Mouse (Mus musculus) hindbrain, embryonic 13.5 days (tissue): Measurements from ENCODE around the gene Rbms1. TPM values are rescaled to one million over a fixed set of nuclear protein-coding genes. Genes with fewer than 3 reads are reported as not detected.
A peak's percentile ranks its signal among the peaks of the same experiment; 100 is the strongest.

ENCODE experiments used
- ATAC-seq: fragments of 200-750 bp; cut with Nextera tagmentation; 2 replicates; pipeline ENCODE4 v1.8.0; 2017; ENCODE audit warnings: moderate TSS enrichment; ENCODE audit not compliant: low FRiP score
- H3K27ac ChIP-seq: fragments of 300-500 bp; sonication (generic); 2 replicates; pipeline ENCODE4 v1.5.1; 2015; ENCODE audit warnings: inconsistent platforms, mild to moderate bottlenecking, moderate library complexity
- H3K27me3 ChIP-seq: fragments of 300-500 bp; sonication (generic); 2 replicates; pipeline ENCODE4 v1.6.1; 2015; ENCODE audit warnings: mild to moderate bottlenecking, inconsistent platforms
- H3K36me3 ChIP-seq: fragments of 300-500 bp; sonication (generic); 2 replicates; pipeline ENCODE4 v1.6.1; 2015; ENCODE audit warnings: mild to moderate bottlenecking, inconsistent platforms
- H3K4me1 ChIP-seq: fragments of 300-500 bp; sonication (generic); replicated peaks from 2 replicates; pipeline ENCODE4 v1.6.1; 2015; ENCODE audit warnings: inconsistent platforms
- H3K4me2 ChIP-seq: fragments of 300-500 bp; sonication (generic); 2 replicates; pipeline ENCODE4 v1.6.1; 2015; ENCODE audit warnings: inconsistent platforms, mild to moderate bottlenecking, moderate library complexity
- H3K4me3 ChIP-seq: fragments of 300-500 bp; sonication (generic); 2 replicates; pipeline ENCODE4 v1.5.1; 2015; ENCODE audit warnings: mild to moderate bottlenecking, inconsistent platforms
- H3K9ac ChIP-seq: fragments of 300-500 bp; sonication (generic); 2 replicates; pipeline ENCODE4 v1.6.1; 2015; ENCODE audit warnings: mild to moderate bottlenecking, inconsistent platforms
- H3K9me3 ChIP-seq: fragments of 300-500 bp; sonication (generic); 2 replicates; pipeline ENCODE4 v1.6.1; 2016; ENCODE audit warnings: inconsistent platforms
- WGBS: fragments of 180-500 bp; shearing (Covaris S2); methylation state at CpG from one replicate; pipeline ENCODE4 v1.1.7; 2015; 5-methylcytosine and 5-hydroxymethylcytosine counted together
- polyA plus RNA-seq: library from polyadenylated mRNA; unstranded; fragments of >200 nt; fragmentation: Nextera tagmentation; extraction: Ambion mirVana; gene quantifications from 2 replicates; pipeline ENCODE4 v1.2.1, GENCODE M21; 2015

Rbms1 gene
- polyA plus RNA-seq, 1 experiment from 2014 or later: 71.4 TPM

GRCm38 (mm10) chr2:60882202-60883042, 80.6 kb downstream of the Rbms1 start:
- peak overlapping the region; percentile 87 for H3K4me2 ChIP-seq
- no peaks in the 10 kb centered on the region; the same call in 1 of the 2 replicates for H3K27me3 ChIP-seq
- H3K9ac ChIP-seq: no peak overlapping the region
- 0 out of 2 replicates have a peak overlapping the region, but pooled peaks have one; percentile 8 for H3K27ac ChIP-seq
- H3K4me1 ChIP-seq: peaks cover 36% of the 10 kb centered on the region
- H3K9me3 ChIP-seq: no peaks in the 10 kb centered on the region
- peak overlapping the region; percentile 91; the same call in 1 of the 2 replicates for H3K4me3 ChIP-seq
- 50% methylated on average over 5 of the region's 5 CpGs for WGBS
- no peak for ATAC-seq
- no peaks in the 10 kb centered on the region for H3K36me3 ChIP-seq

- H3K36me3 ChIP-seq: no peaks in the 10 kb centered on the region
- peak overlapping the region; percentile 90 for H3K27ac ChIP-seq
- H3K4me1 ChIP-seq: peaks cover 42% of the 10 kb centered on the region
- peak overlapping the region; percentile 96 for H3K9ac ChIP-seq
- H3K4me3 ChIP-seq: peak overlapping the region; percentile 91
- peak overlapping the region; percentile 87 for H3K4me2 ChIP-seq
- no peaks in the 10 kb centered on the region; the same call in 1 of the 2 replicates for H3K27me3 ChIP-seq
- H3K9me3 ChIP-seq: no peaks in the 10 kb centered on the region
- ATAC-seq: peak; percentile 14; the same call in 1 of the 2 replicates
- WGBS: under 1% methylated on average over 27 of the region's 27 CpGs
Measured at GRCm38 (mm10) chr2:60881571-60882041, 81.4 kb downstream of the Rbms1 start.

- peak overlapping the region; percentile 96 for H3K9ac ChIP-seq
- H3K4me3 ChIP-seq: peak overlapping the region; percentile 91
- H3K27ac ChIP-seq: peak overlapping the region; percentile 90
- no peaks in the 10 kb centered on the region for H3K9me3 ChIP-seq
- H3K4me2 ChIP-seq: peak overlapping the region; percentile 87
- WGBS: 1% methylated on average over 83 of the region's 104 CpGs
- peaks cover 46% of the 10 kb centered on the region for H3K4me1 ChIP-seq
- ATAC-seq: peak; percentile 88
- H3K36me3 ChIP-seq: no peaks in the 10 kb centered on the region
- no peaks in the 10 kb centered on the region; the same call in 1 of the 2 replicates for H3K27me3 ChIP-seq
Measured at GRCm38 (mm10) chr2:60880789-60881570, 82.0 kb downstream of the Rbms1 start.

- Histone ChIP-seq H3K9ac (peak overlapping the region; percentile 96), H3K4me1 (peaks cover 49% of the 10 kb centered on the region), H3K27ac (peak overlapping the region; percentile 55; the same call in 1 of the 2 replicates), H3K27me3 (no peaks in the 10 kb centered on the region; the same call in 1 of the 2 replicates), H3K9me3 (no peaks in the 10 kb centered on the region), H3K4me3 (peak overlapping the region; percentile 91), H3K36me3 (no peaks in the 10 kb centered on the region), H3K4me2 (peak overlapping the region; percentile 87)
- ATAC-seq: no peak
- 2% methylated on average over 14 of the region's 14 CpGs for WGBS
Measured at GRCm38 (mm10) chr2:60879966-60880788, 82.8 kb downstream of the Rbms1 start.

GRCm38 (mm10) chr2:60879141-60879818, 83.7 kb downstream of the Rbms1 start:
- Histone ChIP-seq H3K9ac (peak overlapping the region; percentile 96), H3K27me3 (no peaks in the 10 kb centered on the region; the same call in 1 of the 2 replicates), H3K4me3 (peak overlapping the region; percentile 91), H3K27ac (peak overlapping the region; percentile 55; the same call in 1 of the 2 replicates), H3K4me2 (peak overlapping the region; percentile 87), H3K4me1 (peaks cover 49% of the 10 kb centered on the region), H3K36me3 (no peaks in the 10 kb centered on the region), H3K9me3 (no peaks in the 10 kb centered on the region)
- 18% methylated on average over 5 of the region's 5 CpGs for WGBS
- ATAC-seq: no peak

- 81% methylated on average over 14 of the region's 14 CpGs for WGBS
- Histone ChIP-seq H3K27me3 (no peaks in the 10 kb centered on the region; the same call in 1 of the 2 replicates), H3K4me3 (no peak overlapping the region), H3K27ac (no peak overlapping the region), H3K9ac (no peak overlapping the region), H3K4me1 (peaks cover 50% of the 10 kb centered on the region), H3K4me2 (no peak overlapping the region), H3K36me3 (no peaks in the 10 kb centered on the region), H3K9me3 (no peaks in the 10 kb centered on the region)
- ATAC-seq: no peak
Measured at GRCm38 (mm10) chr2:60877543-60878386, 85.2 kb downstream of the Rbms1 start.

- no peaks in the 10 kb centered on the region; the same call in 1 of the 2 replicates for H3K27me3 ChIP-seq
- no peaks in the 10 kb centered on the region for H3K36me3 ChIP-seq
- H3K4me1 ChIP-seq: peaks cover 51% of the 10 kb centered on the region
- H3K27ac ChIP-seq: no peak overlapping the region
- no peak overlapping the region for H3K4me3 ChIP-seq
- H3K9ac ChIP-seq: no peak overlapping the region
- no peaks in the 10 kb centered on the region for H3K9me3 ChIP-seq
- ATAC-seq: no peak
- no peak overlapping the region for H3K4me2 ChIP-seq
- 55% methylated on average over 2 of the region's 2 CpGs for WGBS
Measured at GRCm38 (mm10) chr2:60876891-60877290, 86.1 kb downstream of the Rbms1 start.

- no peak for ATAC-seq
- no peak overlapping the region for H3K27ac ChIP-seq
- no peak overlapping the region for H3K9ac ChIP-seq
- H3K4me1 ChIP-seq: peaks cover 36% of the 10 kb centered on the region
- H3K4me2 ChIP-seq: no peak overlapping the region
- H3K36me3 ChIP-seq: no peaks in the 10 kb centered on the region
- no peak overlapping the region for H3K4me3 ChIP-seq
- no peaks in the 10 kb centered on the region for H3K27me3 ChIP-seq
- H3K9me3 ChIP-seq: no peaks in the 10 kb centered on the region
- WGBS: 67% methylated on average over 7 of the region's 7 CpGs
Measured at GRCm38 (mm10) chr2:60872095-60872811, 90.7 kb downstream of the Rbms1 start.

- Histone ChIP-seq H3K9me3 (no peaks in the 10 kb centered on the region), H3K9ac (no peak overlapping the region), H3K27ac (no peak overlapping the region), H3K36me3 (no peaks in the 10 kb centered on the region), H3K4me2 (no peak overlapping the region), H3K4me1 (peaks cover 28% of the 10 kb centered on the region), H3K4me3 (no peak overlapping the region), H3K27me3 (no peaks in the 10 kb centered on the region)
- 15% methylated on average over 5 of the region's 5 CpGs for whole genome bisulfite sequencing
- no peak for ATAC-seq
Measured at GRCm38 (mm10) chr2:60871001-60871400, 92.0 kb downstream of the Rbms1 start.

GRCm38 (mm10) chr2:60870450-60870849, 92.5 kb downstream of the Rbms1 start:
- Histone ChIP-seq H3K9me3 (no peaks in the 10 kb centered on the region), H3K9ac (no peak overlapping the region), H3K27me3 (no peaks in the 10 kb centered on the region), H3K27ac (no peak overlapping the region), H3K4me3 (no peak overlapping the region), H3K4me2 (no peak overlapping the region), H3K4me1 (peaks cover 25% of the 10 kb centered on the region), H3K36me3 (no peaks in the 10 kb centered on the region)
- WGBS: 20% methylated on average over 4 of the region's 4 CpGs
- ATAC-seq: no peak
